Mouse (Mus musculus): ENCODE measurements around the gene Actr3b.
"Not testable (repeated sequence)": the region's sequence is repeated elsewhere in the genome, so short reads cannot be mapped to it uniquely, and the experiment has no call there.

GRCm38 (mm10) chr5:25738902-25739301, 20.9 kb upstream of the Actr3b start:
- not testable (repeated sequence) for TF ChIP-seq CTCF (IDR thresholded peaks at IDR 0.05; ENCODE audit: borderline replicate concordance, extremely low read depth, insufficient read depth, insufficient read length); POLR2A (IDR thresholded peaks at IDR 0.05; ENCODE audit: borderline replicate concordance, extremely low read depth, insufficient read depth, insufficient read length, poor library complexity, severe bottlenecking)

Data from brain, embryonic 14.5 days (tissue).